Mouse (Mus musculus) neutrophil, adult 5-6 weeks (primary cell): ENCODE measurements around the gene Fam102b. TPM values are rescaled to one million over a fixed set of nuclear protein-coding genes. Genes with fewer than 3 reads are reported as not detected.

Source experiments
- ATAC-seq: fragments of 151-379, 151-347 bp; 2 replicates; pipeline ENCODE4 v1.8.0; 2017; ENCODE audit warnings: mild to moderate bottlenecking, moderate TSS enrichment; ENCODE audit not compliant: insufficient number of reproducible peaks, poor library complexity, low FRiP score, severe bottlenecking; ENCODE audit errors: extremely low read depth
- total RNA-seq: library from RNA; stranded (forward); fragments of 200-1000 nt; gene quantifications from 2 replicates; pipeline ENCODE4 v1.2.3, GENCODE M21; 2017

Fam102b gene
- total RNA-seq, 1 experiment from 2014 or later, result 22.7 TPM

DNA sequence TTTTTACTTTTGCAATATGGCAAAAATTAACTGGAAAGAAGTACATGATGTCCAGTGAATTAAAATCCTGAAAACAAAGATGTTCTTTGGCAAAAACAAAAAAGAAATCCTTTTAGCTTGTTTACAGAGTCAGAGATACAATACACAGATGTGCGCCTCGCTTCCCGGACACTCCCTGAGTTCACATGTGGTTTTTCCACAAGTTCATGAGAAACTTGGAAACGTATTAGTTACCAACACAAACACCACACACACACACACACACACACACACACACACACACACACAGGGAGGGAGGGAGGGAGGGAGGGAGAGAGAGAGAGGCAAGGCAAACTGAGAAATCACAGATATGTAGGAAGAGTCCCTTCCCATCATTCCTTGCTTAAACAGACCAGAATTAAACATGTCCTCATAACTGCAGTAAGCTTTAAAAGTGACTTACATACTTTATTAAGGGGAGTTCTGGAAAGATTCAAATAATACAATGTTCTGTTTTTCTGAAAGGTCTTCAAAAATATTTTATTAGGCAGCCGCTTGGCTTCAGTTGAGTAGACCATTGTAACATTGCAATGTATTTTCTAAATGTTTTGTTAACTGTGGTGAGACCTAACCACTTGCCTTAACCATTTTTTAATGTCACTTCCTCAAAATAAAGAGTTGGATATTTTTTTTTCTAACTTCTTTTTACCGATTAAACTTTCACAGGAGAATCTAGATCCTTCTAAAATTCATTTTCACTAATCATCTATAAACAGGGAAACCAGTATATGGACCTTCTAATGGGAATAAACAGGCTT is 5.5 kb downstream of the Fam102b start:
- ATAC-seq, result no peak

DNA sequence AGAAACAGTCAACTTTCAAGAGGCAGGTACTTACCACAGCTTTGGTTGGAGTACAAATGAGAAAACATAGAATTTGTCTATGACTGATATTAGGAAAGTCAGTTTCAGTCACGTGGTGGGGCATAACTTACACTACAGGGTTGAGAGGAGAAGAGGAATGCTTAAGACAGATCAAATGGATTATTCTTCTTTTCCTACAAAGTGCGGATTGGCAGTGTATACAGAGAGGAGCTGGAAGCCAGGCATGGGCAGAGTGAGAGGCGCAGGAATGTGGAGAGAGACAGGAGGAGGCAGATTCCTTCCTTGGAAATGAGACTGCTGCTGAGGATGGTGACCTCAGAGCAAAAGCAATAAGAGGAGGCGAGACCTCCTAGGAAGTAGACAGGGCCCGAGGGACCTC is 9.1 kb downstream of the Fam102b start:
- ATAC-seq, result no peak

DNA sequence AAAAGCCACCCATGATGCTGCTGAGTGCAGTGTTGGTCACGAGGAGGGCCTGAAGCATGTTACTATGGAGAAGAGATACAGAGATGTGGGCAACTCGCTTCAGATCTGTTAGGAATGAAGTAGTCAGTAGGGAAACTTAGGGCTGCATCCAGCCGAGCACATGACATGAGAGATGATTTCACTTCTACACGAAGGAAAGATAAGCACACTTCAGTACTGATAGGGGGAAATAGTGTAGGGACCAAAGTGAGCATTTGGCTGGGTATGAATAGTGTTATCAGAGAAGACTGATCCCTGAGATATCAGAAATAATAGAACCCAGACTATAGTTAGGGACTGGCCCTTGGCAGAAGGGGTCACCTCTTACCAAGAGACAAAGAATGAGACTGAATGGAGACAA is 14.8 kb downstream of the Fam102b start:
- no peak for ATAC-seq

DNA sequence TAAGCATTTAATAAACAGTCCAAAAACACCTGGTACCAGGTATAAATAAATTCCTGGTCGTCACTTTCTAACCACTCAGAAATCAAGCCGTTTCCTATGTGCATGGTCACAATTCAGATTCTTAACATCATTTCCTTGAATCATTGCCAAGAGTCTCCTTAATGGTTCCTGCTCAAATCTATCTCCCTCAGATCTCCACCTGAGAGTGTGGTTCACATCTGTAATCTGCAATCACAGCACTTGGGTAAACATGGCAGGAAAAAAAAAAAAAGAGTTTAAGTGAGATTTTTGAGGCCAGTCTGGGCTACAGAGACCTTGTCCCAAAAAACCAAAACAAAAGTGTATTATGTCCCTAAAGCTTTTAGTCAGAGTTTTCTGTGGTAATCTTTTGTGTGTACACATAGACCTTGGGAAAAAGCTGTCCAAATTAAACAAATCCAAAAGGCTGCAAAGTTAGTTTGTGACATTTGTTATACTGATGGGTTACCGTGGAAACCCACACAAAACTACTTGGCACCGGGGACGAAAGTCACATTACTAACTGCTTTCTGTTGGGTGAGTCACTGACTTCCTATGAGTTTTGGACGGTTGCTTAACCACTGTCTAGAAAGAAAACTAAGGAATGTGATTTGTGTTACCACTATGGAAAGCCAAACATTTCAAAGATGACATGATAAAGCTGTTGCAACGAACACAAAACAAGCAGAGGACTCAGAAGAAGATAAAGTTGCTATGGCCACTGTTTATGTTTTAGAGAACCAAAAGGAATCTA is 16.7 kb downstream of the Fam102b start:
- no peak for ATAC-seq

DNA sequence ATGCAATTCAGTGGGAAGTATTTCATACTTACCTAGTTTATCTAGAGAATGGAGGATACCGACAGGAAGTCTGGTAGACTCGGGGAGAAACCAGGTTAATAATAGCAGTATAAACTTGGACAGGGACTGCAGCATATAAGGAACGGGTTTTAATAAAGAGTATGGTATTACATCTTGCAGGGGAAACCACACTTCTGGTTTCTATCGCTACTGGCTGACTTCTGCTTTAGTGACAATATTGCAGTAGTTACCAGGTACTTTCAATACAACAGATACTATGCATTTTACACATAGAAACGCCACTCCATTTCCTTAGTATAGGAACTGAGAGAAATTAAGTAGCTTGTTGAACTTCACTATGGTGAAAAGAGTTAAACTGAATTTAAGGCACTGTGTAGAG is 19.2 kb downstream of the Fam102b start:
- ATAC-seq, result no peak

DNA sequence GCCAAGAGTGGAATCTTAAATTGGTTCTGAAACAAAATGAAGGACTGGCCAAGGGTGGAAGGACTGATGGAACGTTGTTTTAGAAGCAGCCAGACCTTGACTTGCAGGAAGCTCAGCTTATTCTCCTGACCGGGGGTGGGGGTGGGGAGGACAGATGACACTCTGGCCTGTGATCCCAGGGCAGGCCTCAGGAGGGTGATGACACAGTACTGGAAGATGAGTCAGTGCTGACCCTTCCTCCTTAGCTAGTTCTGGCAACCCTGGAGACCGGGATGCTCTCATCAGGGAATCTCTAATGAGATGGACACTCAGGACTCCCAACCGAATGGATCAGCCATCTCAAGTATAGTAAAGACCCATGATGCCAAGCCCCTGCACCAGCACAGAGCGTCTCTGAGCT is 21.6 kb downstream of the Fam102b start:
- no peak for ATAC-seq

DNA sequence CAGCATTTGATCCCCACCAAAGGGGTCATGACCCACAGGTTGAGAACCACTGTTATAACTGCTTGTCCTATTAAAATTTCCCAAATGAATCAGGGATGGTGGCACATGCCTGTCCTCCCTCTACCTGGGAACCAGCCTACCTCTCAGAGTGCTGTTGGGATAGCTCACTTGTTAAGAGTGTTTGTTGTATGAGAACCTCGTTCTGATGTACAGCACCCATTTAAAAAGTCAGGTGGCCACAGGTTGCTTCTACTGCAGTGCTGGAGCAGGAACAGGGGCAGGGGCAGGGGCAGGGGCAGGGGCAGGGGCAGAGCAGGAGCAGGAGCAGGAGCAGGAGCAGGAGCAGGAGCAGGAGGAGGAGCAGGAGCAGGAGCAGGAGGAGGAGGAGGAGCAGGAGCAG is 28.2 kb downstream of the Fam102b start:
- no peak for ATAC-seq

DNA sequence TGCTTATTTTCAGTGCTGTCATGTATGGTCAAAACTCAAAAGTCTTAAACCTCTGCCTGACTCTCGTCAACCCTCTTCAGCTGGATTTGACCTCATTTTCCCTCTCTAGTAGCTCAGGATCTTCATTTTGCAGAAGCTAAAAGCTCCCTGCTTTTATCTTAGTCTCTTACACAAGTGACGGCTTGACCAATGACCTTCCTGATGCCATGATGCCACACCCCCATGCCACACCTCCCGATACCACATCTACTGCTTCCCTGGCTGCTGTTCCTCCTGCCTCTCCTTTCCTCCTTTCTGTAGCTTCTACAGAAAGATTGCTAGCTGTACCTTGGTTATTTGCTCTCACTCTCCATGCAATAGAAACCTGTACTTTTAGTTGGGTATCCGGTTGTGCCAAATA is 29.6 kb downstream of the Fam102b start:
- ATAC-seq, result 0 out of 2 replicates have a peak, but pooled peaks have one; percentile 27

DNA sequence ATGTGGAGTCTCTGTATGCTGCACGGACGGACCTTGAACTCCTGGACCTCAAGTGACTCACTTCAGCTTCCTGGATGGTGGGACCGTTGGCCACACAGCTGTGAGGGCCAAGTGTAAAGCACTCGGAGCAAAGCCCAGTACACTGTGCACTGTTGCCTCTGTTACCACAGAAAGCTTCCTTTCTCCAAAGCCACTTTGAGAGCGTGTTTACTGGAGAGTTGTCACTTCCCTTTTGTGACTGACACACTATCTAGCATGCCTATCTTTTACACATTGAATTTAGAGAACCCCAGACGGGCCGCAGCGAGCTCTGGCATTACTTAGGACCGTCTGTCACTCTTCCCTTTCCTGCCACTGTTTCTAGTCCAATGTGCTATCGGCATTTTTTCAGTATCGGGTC is 30.1 kb downstream of the Fam102b start:
- peak; percentile 72 for ATAC-seq

DNA sequence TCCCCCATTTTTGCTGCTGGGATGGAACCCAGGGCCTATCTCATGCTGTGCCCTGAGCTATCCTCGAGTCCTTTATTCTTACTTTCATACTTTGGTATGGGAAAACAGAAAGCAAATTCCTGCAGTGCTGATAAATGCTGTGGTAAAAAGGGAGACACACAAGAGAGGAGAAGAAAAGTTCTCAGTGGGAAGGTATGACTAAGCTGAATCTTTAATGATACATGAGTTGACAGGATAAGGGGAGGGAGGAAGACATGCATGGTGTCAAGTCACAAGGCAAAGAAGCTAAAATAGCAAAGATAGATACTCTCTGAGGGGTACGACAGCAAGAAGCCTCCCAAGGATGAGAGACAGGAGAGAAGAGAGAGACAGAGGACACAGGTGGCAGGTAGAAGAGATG is 32.0 kb downstream of the Fam102b start:
- no peak for ATAC-seq

DNA sequence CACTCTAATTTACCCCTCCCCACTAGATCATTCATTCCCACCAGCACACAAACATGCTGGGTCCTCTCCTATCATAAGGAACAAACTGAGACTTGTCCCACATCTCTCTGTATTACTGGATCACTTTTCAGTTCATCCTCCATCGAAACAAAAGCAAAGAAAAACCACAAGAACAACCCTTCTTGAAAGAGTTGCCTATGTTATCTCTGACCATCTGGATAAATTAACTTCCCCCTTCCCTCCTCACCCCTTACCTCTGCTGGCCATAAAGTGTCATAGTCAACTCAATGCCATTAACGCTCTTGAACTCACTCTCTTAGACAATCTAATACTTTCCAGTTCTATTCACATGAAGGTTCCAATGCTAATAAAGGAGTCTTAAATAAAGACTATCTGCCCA is 32.9 kb downstream of the Fam102b start:
- ATAC-seq, result no peak

DNA sequence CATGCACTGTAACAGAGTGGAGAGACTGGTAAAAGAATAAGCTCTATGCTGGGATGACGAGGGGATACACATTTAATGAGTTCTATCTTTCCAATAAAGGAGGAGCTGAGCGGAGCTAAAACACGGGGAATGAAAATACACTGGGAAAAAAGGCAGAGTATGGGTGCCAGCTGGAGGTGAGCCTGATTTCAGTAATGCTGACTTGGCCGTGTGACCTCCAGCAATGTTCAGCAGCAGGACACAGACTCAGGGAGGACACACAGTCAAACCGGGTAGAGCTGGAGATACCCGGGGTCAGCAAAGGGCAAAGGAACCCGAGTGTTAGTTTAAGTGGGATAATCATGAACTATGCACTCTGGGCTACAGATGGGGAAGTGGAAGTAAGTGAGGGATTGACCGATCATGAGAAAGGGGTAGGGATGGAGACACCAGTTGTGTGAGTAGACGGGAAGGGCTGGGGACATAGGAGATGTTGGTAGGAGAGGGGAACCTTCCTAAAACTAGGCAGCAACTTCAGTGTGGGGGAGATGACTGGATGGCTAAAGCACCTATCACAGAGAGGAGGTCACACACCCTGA is 37.3 kb downstream of the Fam102b start:
- no peak for ATAC-seq

DNA sequence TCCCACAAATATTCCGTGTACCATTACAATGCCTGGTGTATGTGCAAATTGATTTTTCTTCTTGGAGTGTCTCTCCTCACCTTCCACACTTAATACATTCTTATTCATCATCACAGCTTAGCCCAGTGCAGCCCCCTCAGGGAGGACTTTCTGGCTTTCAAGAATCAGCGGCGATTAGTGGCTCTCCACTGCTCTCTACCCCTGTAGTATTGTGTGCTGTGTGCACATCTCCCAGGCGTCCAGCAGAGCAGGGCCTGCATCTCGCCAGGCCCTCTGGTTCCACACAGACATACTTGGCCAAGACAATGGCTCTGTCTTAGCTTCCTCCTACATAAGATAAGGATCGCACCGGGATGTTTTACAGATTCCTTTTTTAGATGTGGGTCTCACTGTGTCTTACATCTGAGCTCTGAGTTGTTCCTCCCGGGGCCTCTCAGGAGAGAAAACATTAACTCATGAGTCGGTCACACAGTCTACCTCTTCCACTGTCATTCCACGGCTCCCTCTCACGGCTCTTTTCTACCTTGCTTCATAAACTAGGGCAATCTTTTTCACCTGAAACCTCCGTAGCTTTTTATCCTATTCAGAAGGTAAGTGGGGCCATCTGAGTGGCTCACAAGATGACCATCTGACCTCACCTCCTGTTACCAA is 40.3 kb downstream of the Fam102b start:
- no peak for ATAC-seq

DNA sequence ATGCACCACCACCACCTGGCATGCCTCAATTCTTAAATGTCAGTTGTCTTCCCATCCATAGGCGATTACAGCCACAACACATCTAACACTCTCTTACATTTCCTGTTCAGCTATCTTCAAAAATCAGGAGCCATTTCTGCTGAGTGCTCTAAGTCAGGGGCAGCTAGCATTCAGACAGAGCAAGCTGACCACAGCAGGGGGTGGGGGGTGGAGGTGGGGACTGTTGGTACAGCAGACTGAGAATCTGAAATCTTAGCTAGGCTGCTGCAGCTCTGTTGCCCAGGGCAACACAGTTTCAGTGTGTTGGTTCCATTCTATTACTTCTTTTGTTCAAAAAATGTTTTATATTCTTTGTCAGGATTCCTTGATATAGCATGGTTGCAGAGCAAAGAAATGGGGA is 40.9 kb downstream of the Fam102b start:
- ATAC-seq, result no peak

DNA sequence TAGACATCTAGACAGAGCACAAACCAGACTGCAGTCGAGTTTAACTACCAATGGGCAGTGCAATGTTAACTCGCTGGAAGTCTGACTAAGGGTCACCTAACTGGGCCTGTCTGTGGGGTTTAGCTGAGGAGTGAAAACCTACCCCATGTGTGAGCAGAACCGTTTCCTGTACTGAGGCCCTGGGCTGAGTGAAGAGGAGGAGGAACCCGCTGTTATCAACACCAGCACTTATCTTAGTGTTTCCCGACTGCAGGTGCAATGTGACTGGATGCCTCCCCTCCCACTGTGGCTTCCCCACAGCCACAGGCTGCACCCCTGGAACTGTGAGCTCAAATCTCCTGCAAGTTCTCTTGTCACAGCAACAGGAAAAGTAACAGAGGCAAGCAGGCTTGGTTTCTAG is 43.4 kb downstream of the Fam102b start:
- ATAC-seq, result no peak

DNA sequence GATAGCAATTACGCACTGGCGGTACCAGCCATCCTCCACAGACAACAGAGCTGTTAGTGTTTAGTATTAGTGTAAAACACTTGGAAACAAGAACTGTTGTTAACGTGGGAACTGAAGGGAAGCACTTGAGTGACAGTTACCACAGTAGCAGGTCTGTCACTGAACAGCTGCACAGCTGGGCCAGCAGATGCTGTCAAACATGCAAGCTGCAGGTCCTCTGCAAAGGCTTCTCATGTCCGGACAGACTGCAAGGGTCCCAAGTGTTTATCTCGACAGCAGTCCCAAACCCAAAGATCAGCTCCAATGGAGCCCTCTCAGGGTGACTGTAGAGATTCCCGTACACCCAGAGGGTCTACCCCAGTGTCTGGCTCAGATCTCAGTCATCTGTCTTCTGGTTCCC is 45.5 kb downstream of the Fam102b start:
- ATAC-seq, result no peak

DNA sequence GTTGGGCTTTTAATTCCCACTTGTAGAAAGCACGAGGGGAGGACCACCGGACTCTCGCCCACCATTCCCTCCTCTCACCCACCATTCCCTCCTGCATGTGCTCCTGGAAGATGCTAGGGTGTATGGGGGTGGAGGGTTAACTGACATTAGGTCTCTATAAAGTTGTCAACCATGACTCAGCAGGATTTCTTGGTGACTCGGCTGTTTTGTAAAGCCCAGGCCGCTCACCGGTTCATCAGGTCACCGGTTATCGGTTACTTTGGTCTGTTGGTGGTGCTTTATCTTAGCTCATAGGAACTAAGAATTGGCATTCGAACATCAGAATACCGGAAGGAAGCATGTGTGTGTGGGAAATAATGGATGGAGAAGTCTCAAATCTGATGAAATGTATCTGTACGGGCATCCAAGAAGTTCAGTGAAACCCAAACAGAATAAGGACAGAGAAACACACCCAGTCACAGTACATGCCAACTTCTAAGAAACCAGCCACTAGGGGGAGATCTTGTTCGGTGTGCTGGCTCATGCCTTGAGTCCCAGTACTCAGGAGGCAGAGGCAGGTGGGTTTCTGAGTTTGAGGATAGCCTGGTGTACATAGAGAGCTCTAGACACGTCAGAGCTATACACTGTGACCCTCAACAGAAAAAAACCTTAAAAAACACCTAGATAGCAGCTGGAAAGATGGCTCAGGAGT is 49.9 kb downstream of the Fam102b start:
- 0 out of 2 replicates have a peak, but pooled peaks have one; percentile 32 for ATAC-seq

DNA sequence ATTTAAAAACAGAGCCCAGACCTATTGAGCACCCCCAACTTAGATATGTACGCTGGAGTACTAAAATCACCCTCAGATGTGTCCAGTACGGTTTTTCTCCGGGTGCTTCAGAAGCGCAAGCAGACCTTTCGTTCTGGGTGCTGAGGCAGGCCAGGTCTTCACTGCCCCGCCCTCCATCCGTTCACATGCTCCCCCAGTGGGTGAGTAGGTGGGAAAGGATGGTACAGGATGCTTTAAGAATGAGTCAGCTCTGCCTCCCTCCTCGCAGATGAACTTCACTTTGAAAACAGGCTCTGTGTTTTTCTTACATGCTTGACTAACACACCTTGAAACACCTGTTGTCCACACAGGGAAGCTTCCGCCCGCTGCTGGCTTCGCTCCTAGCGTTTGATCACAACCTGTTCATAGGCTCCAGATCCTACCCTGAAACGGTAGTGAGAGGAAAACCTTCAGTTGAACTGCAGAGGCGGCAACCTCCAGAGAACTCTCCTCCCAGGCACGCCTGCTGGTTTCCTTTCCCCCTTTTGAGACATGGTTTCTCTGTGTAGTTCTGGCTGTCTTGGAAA is 52.4 kb downstream of the Fam102b start:
- no peak for ATAC-seq
